Mouse (Mus musculus) hematopoietic multipotent progenitor cell, adult 10-12 weeks (in vitro differentiated cells): ENCODE data around the gene Cnnm2. TPM values are rescaled to one million over a fixed set of nuclear protein-coding genes. Genes with fewer than 3 reads are reported as not detected.

Experiments used
- polyA plus RNA-seq: library from polyadenylated mRNA; stranded (reverse); fragments of >175 nt; gene quantifications from 2 replicates; pipeline ENCODE4 v1.2.3, GENCODE M21; 2012; ENCODE audit warnings: low replicate concordance

Cnnm2 gene
- 8.2 and 15.9 TPM in 2 replicates for polyA plus RNA-seq

GRCm38 (mm10) chr19:46761247-46761946 lies at the start of gene Cnnm2:
Gene Cnnm2, plus strand, starts transcription at chr19:46761596.

Other genes starting within 250 kb of the Cnnm2 start
- gene Arl3, start 188.4 kb upstream of the Cnnm2 start, polyA plus RNA-seq: 6.1 and 13.0 TPM in 2 replicates
- 0.89 and 2.4 TPM in 2 replicates for gene Sfxn2, start 188.2 kb upstream of the Cnnm2 start, polyA plus RNA-seq
- 72.2 and 116 TPM in 2 replicates for gene Wbp1l, start 162.5 kb upstream of the Cnnm2 start, polyA plus RNA-seq
- not detected in 2 replicates for gene Cyp17a1, start 88.4 kb upstream of the Cnnm2 start, polyA plus RNA-seq
- gene Borcs7, start 71.7 kb upstream of the Cnnm2 start, polyA plus RNA-seq: 1.2 and 2.5 TPM in 2 replicates
- 2.0 and 3.9 TPM in 2 replicates for gene As3mt, start 54.1 kb upstream of the Cnnm2 start, polyA plus RNA-seq